Mouse (Mus musculus) cerebellum, adult 2 months (tissue): ENCODE measurements around the gene Rbm8a.

ENCODE experiments used
- CTCF ChIP-seq: fragments of 200-500 bp; IDR thresholded peaks from 2 replicates; pipeline ENCODE4 v1.5.1; 2011; ENCODE audit warnings: low read depth, mild to moderate bottlenecking, control low read depth, low read length, moderate library complexity, borderline replicate concordance; ENCODE audit not compliant: insufficient read depth
- POLR2A ChIP-seq: fragments of 200-500 bp; IDR thresholded peaks from 2 replicates; pipeline ENCODE4 v1.6.1; 2011; ENCODE audit warnings: low read length, control low read depth, borderline replicate concordance; ENCODE audit not compliant: insufficient read depth

DNA sequence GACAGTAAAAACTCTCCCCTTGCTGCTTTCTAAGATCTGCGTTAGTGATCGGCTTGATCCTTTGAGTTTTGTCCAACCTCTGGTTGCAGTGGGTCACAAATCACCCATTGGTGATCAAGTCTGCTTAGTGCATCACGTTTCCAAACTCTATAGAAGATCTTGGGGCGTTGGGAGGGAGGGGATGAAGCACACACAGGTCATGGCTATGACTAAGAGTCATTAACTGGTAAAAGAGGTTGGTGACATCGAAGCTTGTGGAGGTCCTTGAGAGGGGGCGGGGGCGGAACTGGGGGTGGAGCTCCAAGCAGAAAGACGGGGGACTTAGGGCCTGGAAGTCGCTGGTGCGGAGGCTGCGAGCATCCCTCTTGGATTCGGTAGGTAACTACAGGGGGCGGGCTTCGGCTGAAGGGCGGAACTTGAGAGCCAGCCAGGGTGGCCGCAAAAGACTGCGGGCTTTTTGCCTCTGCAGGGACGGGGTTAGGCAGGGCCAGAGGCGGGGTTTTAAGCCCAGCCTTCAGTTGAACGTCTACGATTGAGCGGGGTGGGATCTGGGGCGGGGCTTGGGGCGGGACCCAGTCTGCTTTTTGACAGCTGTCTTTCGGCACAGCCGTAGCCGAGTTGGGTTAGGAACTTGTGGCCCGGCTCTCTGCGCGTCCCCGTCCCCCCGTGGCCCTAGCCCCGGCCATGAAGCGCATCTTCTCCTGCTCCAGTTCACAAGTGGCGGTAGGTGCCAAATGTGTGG lies 40.2 kb downstream of the Rbm8a start, which contains the start of gene Ankrd35:
- no peak for TF ChIP-seq CTCF
- peak; percentile 13; the same call in 1 of the 2 replicates for TF ChIP-seq POLR2A
